Mouse (Mus musculus): ENCODE results near the gene Urah.

Urah gene

DNA sequence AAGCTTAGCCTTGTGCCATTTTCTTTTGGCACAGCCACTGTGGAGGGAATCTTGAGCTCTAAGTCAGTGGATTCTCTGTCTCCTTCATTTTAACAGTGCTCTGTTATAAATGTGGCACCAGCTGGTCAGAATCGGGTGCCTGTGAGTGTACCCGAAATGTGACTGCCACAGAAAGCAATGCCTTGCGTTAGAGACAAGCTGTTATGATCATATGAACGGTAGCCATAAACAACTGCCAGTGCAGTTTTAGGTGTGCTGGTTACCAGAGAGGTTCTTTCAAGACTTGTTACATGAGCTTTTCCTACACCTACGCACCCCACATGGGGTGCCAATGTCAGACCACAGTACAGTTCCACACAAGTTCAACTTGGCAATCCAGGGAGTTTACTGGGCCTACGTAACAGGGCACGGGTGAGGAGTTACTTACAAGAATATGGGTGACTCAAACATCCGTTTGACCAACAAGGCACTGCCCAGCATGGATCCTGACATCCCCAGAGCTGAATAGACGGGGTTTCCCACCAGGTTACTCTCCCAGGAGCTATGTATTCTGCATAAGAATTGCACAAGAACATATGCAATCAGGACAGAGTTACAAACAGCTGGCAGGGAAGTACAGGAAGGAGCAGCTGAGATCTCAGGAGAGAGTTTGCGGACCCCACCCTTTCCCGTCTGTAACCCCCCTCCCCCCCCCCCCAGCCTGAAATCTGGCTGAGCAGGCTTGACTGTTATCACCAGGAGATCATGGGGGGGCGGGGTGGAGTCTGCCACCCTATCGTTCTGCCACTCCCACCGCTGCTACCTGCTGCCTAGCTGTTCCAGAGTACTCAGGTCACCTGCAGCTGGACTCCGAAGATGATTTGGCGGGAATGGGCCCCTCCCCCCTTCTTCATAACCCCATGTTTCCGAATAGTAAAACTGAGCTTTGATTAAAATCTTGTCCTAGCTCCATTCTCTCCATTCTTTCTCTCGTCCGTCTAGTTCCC is 6.2 kb downstream of the Urah start:
- DNase-seq (ENCODE audit: low read depth, low spot score) = no peak

DNA sequence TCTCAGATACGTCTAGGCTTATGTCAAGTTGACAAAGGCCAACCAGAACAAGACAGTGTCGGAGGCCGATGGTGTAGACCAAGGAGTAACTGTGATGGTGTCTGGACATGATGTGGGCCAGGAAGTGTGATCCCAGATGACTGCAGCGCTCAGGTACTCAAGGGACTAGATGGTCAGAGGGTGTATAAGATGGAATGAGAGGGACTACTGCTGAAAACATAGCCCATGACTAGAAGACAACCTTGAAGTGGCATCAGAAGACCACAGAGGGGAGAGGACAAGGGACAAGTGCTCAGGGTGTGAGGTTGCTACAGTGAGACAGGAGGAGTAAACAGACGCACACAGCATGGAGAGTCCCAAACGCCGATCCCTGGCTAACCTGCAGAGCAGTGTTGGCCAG is 9.0 kb downstream of the Urah start:
- no peak for DNase-seq (ENCODE audit: low read depth, low spot score)

DNA sequence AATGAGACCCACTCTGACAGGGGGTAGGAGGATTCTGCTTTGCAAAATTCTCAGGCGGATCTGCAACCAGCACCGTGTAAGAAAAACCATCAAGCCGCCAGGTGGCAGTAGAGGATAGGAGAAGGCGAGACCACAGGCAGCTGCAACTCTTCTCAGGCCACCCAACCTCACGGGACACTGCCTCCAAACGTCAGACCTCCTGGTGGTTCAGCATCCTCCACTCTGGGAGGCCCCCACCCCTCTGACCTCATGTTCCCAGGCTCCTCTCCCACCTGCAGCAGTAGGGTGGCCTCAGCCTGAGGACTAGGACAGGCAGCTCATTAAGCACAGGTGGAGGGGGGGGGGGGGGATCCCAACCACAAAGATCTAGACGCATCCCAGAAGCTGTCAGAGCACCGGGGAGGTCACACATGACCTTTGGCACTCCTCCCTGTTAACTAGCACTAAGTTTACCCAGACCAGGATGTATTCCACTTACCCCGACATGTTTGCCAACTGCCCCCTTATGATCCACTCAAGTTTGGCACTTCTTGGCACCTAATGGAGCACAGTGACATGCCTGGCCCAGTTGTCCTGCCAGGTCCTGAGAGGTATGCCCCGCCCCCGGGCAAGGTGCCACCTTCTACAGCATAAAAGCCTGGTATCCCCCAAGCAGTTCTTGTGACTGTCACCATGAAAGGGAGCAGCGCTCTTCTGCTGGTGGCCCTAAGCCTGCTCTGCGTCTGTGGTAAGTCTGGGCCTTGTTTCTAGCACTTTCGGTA is 10.3 kb downstream of the Urah start, which contains the start of gene Scgb1c1:
TSS of gene Scgb1c1 (plus strand) at position 643 of the 761 bp plus-strand sequence.
- DNase-seq (ENCODE audit: low read depth, low spot score) = peak; percentile 81

DNA sequence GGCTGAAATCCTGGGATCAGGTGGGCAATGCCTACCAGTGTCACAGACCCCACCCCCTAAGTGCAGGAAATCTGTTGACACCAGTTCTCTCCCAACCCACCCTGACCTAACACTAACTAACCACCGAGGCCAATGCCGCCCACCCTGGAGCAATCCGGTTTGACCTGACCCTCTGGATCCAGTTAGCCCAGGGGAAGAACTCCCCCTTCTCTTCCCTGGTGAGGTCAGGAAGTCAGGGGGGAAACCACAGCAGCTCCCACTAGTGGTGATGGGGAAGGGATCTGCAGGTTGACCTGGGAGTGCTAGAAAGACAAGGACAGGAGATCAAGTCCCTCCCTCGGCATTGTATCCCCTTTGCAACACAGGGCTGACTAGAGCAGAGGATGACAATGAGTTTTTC is 10.9 kb downstream of the Urah start:
- DNase-seq (ENCODE audit: low read depth, low spot score) = no peak

DNA sequence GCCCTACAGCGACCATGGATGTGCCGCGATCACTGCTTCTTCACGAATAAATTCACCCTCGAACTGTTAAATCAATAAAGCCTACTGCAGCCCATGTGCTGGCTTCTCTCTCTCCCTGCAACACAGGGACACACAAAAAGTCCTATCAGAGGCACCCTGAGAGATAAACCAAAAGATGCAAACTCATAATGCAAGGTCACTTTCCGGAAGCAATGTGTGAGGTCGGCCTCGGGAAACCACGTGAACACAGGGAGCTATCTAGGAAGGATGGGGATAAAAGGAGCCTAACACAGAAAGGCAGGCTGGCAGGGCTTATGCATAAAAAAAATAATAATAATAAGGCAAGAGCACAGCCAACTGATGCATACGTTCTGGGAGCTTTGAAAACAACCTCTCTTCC is 11.9 kb downstream of the Urah start:
- no peak for DNase-seq (ENCODE audit: low read depth, low spot score)

DNA sequence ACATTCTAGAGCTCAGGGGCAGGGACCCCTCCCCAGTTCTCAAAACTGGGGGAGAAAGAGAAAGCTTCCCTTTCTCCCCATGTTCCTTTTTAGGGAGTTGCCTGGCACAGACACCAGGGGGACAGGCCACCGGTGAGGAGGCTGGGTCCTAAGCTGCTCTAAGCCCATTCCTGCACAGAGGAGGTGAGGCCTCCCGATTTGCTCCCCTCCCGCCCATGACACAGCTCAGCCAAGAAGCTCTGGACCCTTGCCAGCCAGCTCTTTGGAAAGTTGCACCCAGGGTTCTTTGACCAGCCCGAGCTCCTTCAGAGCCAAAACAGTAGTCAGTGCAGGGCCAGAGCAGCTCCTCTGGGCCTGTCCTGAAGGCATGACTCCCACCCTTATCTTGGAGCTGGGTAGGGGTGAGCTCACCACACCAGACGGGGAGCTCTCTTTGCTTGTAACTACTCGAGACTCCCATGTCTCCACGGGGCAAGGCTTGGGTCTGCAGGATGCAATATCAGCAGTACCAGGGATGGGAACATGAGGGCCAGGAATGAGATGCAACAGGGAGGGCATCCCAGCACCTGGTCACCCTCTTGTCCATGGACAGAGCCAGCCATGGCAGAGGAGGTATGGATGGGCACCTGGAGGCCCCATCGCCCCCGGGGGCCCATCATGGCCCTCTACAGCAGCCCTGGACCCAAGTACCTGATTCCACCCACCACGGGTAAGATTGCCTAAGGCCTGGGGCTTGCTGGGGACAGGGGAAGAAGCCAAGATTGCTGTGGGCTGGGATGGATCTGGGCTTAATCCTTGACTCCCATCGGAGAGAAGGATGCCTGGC is 13.2 kb downstream of the Urah start, which contains the start of gene Odf3:
TSS of gene Odf3 (plus strand) at position 51 of the 826 bp plus-strand sequence.
- no peak for DNase-seq (ENCODE audit: low read depth, low spot score)

DNA sequence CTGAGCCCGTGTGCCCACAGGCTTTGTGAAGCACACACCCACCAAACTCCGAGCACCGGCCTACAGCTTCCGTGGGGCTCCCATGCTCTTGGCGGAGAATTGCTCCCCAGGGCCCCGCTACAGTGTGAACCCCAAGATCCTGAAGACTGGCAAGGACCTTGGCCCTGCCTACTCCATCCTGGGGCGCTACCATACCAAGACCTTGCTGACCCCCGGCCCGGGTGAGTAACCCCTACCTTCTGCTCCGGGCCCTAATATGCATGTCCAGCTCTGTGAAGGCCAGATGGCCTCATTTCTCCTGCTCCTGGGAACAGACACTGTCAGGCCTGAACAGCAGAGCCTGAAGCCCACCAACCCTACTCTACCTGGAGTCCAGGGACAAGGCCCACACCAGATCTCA is 13.8 kb downstream of the Urah start:
- no peak for DNase-seq (ENCODE audit: low read depth, low spot score)

DNA sequence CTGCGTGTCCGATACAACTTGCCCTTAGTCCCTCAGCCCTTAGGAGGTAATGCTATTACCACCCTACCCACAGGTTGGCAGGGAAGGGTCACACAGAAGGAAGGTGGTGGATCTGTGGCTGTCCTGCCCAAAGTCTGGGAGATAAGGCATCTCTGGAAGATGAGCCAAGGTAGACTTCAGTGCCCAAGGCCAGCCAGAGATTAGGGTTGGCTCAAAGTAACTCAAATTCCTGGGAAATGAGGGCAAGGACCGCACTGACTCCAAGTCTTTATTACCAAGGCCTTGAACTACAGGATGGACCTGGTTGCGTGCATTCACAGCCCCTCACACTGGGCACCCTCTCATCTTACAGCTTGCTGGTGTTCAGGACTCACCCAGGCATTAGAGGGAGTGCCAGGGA is 17.1 kb downstream of the Urah start:
- DNase-seq (ENCODE audit: low read depth, low spot score) = no peak

DNA sequence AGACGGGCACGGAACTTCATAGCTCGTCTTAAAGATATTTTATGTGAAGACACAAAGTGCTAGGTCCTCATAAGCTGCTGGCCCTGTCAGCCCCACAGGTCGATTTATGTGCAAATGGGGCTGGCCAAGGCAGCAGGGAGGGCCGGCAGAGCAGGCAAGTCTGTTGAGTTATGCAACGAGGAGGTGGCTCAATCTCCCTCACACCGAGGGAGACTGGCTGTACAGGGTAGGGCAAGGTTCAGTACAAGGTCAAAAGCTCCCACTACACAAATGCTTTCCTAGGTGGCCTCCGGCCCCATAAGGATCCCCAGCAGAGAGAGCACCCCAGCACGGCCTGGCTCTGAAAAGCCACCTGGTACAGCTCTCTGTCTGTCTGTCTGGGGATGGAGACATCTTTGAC is 18.6 kb downstream of the Urah start:
- no peak for DNase-seq (ENCODE audit: low read depth, low spot score)

DNA sequence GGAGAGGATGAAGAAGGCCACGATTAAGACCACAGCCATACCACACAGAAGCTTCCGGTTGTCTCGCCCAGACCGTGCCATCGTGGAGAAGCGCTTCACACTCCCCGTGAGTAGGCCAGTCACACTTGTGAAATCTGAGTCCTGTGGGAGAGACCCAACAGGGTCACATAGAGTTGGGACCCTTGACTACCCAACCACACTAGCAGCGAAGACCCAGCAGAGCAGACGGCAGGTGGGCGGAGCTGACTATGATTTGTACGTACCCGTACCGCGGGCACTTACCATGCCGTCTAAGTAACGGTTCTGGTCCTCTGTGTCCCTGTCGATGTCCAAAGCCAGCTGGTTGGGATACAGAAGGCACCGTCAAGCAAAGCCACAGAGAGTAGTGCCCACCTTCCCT is 19.7 kb downstream of the Urah start:
- DNase-seq (ENCODE audit: low read depth, low spot score) = no peak

DNA sequence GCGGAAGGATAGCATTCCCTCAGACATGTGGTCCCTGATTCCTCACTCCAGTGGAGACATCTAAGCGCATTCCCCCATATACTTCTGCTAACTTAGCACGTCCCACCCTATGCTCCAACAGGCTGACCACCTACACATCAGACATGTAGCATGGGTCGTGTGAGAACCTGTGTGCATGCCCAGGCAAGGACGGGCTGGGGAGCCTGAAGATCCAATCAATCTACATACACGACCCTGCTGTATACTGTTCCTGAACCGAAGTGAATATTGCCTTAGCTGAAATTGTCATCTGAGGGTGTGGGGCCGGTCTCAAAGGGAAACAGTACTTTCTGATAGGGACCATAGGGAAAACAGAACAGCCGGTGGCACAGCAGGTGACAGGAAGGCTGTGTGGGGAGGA is 20.4 kb downstream of the Urah start:
- no peak for DNase-seq (ENCODE audit: low read depth, low spot score)

DNA sequence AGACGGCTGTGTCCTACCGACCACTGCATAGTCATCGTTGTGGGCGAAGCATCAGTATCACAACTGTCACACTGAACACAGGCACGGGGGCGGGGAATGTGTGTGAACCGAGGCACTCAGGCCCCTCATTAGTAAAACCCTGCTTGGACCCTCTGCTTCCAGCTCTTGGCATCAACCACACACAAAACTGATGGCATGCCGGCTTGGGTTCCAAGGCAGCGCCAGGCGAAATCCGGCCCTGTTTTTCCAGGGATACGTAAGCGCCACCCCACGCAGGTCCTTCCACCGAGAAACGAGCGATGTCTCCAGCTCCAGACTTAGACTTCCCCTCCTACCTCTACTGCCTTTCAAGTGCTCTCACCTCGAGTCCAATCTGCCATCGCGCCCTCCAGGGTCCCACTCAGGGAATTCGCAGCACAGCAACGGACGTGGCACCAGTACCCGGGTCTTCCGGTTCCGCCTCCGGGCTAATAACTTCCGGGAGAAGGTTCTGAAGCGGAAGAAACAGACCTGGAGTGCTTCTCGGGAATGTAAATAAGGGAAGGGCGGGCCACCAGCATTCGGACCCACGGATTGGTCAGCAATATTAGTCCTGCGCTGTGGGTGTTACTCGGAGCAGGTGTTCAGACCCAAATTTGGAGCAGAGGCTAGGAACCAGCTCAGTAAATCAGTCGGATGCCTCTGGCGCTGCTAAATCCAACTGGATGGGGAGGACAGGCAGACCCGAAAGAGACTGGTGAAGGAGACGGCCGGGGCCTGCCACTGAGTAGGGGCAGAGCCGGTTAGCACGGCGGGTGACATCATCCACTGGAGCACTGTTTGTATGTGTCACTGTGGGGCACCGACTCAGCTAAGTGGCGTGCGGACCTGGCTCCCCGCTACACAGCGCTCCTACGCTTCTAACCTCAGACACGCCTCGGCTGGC is 21.3 kb downstream of the Urah start, which contains the start of gene Gm45785:
TSS of gene Gm45785 (minus strand) at position 472 of the 925 bp plus-strand sequence.
- peak; percentile 92 for DNase-seq (ENCODE audit: low read depth, low spot score)

DNA sequence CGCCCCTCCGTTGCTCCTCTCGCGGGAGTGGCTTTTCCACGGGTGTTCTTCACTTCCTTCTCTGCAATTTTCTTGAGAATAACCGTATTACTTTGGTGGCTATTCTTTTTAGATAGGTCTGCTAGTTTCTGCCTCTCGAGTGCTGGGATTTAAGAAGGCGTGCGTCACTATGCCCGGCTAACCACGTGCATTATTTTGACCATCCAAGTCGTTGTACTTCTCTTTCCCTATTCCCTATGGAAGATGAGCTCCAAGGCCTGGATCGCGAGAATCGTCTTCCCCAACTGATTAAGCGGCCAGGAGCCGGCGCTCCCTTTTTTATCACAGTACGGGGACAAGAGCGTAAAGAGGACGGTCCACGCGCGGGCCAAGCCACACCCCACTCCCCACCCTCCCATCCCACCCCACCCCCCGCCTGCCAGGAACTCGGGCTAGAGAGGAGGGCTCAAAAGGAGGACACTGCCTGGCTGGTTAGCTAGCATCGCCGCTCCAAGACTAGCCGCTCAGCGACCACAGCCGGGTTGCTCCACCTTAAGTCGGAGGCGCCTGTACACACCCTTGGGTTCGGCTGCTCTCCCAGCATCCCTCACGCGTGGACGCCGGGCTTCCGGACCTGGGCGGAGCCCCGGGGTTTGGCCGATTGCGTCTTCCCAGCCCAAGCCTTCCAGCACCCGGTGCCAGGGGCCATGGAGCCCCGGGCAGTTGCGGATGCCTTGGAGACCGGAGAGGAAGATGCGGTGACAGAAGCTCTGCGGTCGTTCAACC is 22.1 kb downstream of the Urah start, which contains the start of gene Ric8a:
TSS of gene Ric8a (plus strand) at position 173 of the 765 bp plus-strand sequence.
- peak; percentile 88 for DNase-seq (ENCODE audit: low read depth, low spot score)

DNA sequence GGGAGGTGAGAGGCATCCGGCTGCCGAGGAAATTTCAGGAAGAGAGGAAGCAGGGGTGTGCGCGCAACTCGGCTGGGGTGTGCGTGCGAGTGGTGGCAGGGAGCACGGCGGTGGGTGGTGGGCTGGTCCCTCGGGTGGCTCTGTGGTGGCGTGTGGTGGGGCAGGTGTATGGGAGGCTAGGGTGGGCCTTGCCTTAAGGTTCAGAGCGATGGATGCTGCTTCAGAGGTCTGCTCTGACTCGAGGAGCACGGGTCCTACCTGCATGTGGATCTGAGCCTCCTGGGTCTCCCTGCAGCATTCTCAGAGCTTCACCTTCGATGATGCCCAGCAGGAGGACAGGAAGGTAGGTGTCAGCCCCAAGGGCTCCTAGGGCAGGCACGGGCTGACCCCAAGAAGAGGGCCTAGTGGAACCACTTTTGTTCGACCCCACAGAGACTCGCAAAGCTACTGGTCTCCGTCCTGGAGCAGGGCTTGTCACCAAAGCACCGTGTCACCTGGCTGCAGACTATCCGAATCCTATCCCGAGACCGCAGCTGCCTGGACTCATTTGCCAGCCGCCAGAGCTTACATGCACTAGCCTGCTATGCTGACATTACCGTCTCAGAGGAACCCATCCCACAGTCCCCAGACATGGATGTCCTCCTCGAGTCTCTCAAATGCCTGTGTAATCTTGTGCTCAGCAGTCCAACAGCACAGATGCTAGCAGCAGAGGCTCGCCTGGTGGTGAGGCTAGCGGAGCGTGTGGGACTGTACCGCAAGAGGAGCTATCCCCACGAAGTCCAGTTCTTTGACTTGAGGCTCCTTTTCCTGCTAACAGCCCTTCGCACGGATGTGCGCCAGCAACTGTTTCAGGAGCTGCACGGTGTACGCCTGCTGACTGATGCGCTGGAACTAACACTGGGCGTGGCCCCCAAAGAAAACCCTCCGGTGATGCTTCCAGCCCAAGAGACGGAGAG is 23.0 kb downstream of the Urah start, which contains the start of gene Bet1l:
TSS of gene Bet1l (minus strand) at position 28 of the 956 bp plus-strand sequence.
- DNase-seq (ENCODE audit: low read depth, low spot score) = no peak

DNA sequence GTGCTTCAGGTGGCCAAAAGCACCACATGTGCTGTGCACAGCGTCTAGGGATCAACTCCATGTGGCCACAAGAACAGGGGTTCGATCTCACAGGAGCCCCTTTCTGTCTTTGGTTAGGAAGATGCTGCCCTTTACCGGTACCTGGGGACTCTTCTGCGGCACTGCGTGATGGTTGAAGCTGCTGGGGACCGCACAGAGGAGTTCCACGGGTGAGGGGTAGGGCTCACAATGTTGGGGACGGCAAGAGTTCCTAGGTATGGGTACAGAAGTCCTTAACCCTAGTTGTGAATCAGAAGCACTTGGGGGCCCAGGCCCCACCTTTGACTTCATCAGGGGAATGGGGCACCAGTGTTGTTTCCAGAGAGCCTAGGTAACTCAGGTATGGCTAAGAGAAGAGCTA is 23.9 kb downstream of the Urah start:
- DNase-seq (ENCODE audit: low read depth, low spot score) = no peak

DNA sequence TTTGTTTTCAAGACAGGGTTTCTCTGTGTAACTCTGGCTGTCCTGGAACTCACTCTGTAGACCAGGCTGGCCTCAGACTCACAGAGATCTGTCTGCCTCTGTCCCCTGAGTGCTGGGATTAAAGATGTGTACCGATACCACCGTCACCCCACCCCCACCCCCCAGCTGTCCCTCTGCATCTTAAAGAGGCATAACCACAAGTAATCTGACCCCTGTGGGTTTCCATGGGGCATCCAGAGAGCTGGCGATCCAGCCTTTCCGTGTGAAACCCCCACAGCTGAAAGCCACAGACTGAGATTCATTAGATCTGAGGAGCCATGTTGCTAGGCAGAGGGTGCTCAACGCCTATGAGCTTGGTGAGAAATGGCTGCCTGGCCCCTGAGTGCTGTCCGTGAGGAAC is 25.2 kb downstream of the Urah start:
- no peak for DNase-seq (ENCODE audit: low read depth, low spot score)

DNA sequence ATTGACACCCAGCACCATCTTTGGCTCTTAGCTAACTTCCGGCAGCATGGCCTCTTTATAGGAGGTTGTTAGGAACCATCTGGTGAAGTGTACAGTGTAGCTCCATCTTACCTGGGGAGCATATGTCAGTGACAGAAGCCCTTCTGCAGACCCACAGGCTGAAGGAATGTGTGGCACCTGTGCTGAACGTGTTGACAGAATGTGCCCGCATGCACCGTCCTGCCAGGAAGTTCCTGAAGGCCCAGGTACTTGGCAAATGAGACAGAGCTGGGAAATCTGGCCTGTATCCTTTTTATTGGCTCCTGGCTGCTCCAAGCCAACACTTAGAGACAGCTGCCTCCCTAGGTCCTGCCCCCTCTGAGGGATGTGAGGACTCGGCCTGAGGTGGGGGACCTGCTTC is 25.9 kb downstream of the Urah start:
- DNase-seq (ENCODE audit: low read depth, low spot score) = no peak

DNA sequence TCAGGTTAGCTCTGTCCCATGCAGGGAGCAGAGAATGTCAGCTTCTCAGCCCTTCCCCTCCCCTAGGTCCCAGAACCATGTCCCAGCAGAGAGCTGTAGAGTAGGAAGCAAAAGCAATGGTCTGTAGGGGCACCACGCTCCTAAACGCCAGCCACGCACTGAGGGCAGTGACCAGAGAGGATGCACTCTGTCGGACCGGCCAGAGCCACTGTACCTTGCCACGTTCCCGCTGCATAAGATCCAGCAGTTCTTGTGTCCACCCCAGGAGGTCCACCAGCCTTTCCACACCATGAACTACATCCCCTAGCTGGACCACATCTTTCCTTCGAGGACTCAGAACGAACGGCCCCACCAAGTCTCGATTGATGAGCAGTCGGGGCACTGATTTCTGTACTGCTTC is 29.9 kb downstream of the Urah start:
- no peak for DNase-seq (ENCODE audit: low read depth, low spot score)
